Mouse (Mus musculus) erythroblast, embryonic 14.5 days (primary cell): ENCODE measurements around the gene B830017H08Rik.

Source experiments
- GATA1 ChIP-seq: IDR thresholded peaks from 2 replicates; pipeline ENCODE4 v1.6.1; 2012; ENCODE audit warnings: low read length, inconsistent platforms, mixed read lengths
- TAL1 ChIP-seq: IDR thresholded peaks from 3 replicates; pipeline ENCODE4 v1.6.1; 2012; ENCODE audit warnings: low read length, inconsistent platforms, mixed read lengths

GRCm38 (mm10) chr16:17797812-17798311, 35.1 kb upstream of the B830017H08Rik start:
- TF ChIP-seq GATA1, result no peak
- no peak for TF ChIP-seq TAL1
